Mouse (Mus musculus) thymus, adult 2 months (tissue): ENCODE results near the gene Ccin. TPM values are rescaled to one million over a fixed set of nuclear protein-coding genes. Genes with fewer than 3 reads are reported as not detected.

Experiments
- DNase-seq: peaks from one replicate; pipeline ENCODE4 v3.0.0; 2021
- H3K27ac ChIP-seq: fragments of 200-500 bp; 2 replicates; pipeline ENCODE4 v1.5.1; 2012; ENCODE audit warnings: low read length, control low read depth; ENCODE audit not compliant: control insufficient read depth, insufficient read depth
- H3K27me3 ChIP-seq: fragments of 200-500 bp; 2 replicates; pipeline ENCODE4 v1.6.1; 2012; ENCODE audit warnings: mild to moderate bottlenecking, low read length, moderate library complexity, mixed read lengths; ENCODE audit not compliant: control insufficient read depth, insufficient read depth
- H3K36me3 ChIP-seq: fragments of 200-500 bp; 2 replicates; pipeline ENCODE4 v1.6.1; 2012; ENCODE audit warnings: mild to moderate bottlenecking, low read length, moderate library complexity; ENCODE audit not compliant: control insufficient read depth, insufficient read depth
- H3K4me1 ChIP-seq: fragments of 200-500 bp; replicated peaks from 2 replicates; pipeline ENCODE4 v1.6.1; 2012; ENCODE audit warnings: low read length; ENCODE audit not compliant: control insufficient read depth, insufficient read depth
- H3K4me3 ChIP-seq: fragments of 200-500 bp; 2 replicates; pipeline ENCODE4 v1.5.1; 2012; ENCODE audit warnings: mild to moderate bottlenecking, low read length, control low read depth, moderate library complexity; ENCODE audit not compliant: control insufficient read depth, insufficient read depth
- CTCF ChIP-seq: fragments of 200-500 bp; IDR thresholded peaks from 2 replicates; pipeline ENCODE4 v1.5.1; 2012; ENCODE audit warnings: mild to moderate bottlenecking, control low read depth, low read length, moderate library complexity, borderline replicate concordance; ENCODE audit not compliant: control insufficient read depth, poor library complexity, insufficient read depth; ENCODE audit errors: extremely low read depth
- POLR2A ChIP-seq: fragments of 200-500 bp; IDR thresholded peaks from 2 replicates; pipeline ENCODE4 v1.6.1; 2012; ENCODE audit warnings: mild to moderate bottlenecking, low read length, control low read depth, moderate library complexity; ENCODE audit not compliant: control insufficient read depth, poor library complexity, insufficient read depth; ENCODE audit errors: extremely low read depth
- WGBS: fragments of 180-500 bp; shearing (Covaris S2); methylation state at CpG from one replicate; pipeline ENCODE4 v1.1.7; 2018; 5-methylcytosine and 5-hydroxymethylcytosine counted together
- polyA plus RNA-seq: library from polyadenylated mRNA; depleted of rRNA; stranded (reverse); fragments of >200 nt; gene quantifications from 2 replicates; pipeline ENCODE4 v1.2.3, GENCODE M21; 2012

Ccin gene
- polyA plus RNA-seq, 1 experiment, result 0.32 TPM

DNA sequence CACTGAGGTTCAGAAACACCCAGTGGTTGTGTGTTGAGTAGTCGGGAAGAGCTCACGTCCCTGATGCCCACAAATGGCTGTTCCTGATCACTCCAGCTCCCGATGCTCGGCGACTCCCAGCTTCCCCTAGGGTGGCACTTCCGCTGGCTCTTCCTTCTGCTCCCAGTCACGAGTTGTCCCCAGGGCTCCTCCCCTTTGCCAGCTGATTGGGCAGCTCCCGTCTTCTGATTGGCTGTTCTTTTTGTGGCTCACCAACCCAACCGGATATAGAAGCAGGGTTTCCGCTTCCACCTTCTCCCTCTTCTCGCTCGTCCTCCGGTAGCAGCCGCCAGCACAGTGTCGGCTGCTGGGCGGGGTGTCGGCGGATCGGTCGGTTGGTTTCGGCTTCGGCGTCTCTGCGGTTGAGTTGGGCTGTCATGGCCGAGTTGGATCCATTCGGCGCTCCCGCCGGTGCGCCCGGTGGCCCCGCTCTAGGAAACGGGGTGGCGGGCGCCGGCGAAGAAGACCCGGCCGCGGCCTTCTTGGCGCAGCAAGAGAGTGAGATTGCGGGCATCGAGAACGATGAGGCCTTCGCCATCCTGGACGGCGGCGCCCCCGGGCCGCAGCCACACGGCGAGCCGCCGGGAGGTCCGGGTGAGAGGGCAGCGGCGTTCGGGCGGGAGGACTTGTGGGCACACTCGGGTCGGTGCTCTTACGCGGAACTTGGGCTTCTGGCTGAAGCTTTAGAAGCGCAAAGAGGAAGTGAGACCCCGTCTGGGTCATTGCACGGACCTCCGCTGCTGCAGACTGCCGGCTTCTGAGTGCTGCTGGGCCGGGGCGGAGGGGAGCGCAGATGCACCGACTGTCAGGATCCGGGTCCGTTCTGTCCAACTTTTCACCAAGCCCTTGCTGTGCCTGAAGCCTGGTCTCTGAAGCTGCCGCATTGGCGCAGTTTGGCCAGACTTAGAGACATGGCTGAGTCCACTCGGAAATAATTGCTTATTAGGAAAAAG, 29.4 kb downstream of the Ccin start:
- H3K27me3 ChIP-seq, result no peaks in the 10 kb centered on the region
- peak overlapping the region; percentile 95 for H3K4me3 ChIP-seq
- H3K36me3 ChIP-seq, result no peaks in the 10 kb centered on the region
- whole genome bisulfite sequencing, result under 1% methylated on average over 77 of the region's 77 CpGs
- TF ChIP-seq POLR2A (peak; percentile 94), CTCF (peak; percentile 48; the same call in 1 of the 2 replicates)
- DNase-seq, result peak; percentile 91
- peaks cover 13% of the 10 kb centered on the region for H3K4me1 ChIP-seq
- H3K27ac ChIP-seq, result no peak overlapping the region

- WGBS, result 26% methylated on average over 11 of the region's 11 CpGs
- no peak for DNase-seq
- Histone ChIP-seq H3K27ac (no peak overlapping the region), H3K4me3 (peak overlapping the region; percentile 95), H3K27me3 (no peaks in the 10 kb centered on the region), H3K4me1 (peaks cover 13% of the 10 kb centered on the region), H3K36me3 (no peaks in the 10 kb centered on the region; the same call in 1 of the 2 replicates)
- no peak for TF ChIP-seq POLR2A
- TF ChIP-seq CTCF, result no peak
Measured at GRCm38 (mm10) chr4:44013391-44014070, 30.2 kb downstream of the Ccin start.

DNA sequence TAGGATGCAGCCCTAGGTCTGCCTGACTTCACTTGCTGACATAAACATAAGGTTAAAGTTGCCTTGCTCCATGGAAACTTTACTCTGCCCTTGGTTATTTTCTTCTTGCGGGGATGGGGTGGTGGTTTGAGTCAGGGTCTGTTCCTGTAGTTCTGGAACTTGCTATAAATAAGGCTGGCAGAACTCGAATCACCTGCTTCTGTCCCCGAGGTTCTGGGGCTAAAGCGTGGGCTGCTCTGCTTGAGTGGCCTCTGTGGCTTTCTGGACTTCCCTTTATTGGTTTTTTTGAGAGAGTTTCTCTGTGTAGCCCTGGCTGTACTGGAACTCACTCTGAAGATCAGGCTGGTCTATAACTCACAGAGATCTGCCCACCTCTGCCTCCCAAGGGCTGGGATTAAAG, 32.8 kb downstream of the Ccin start:
- no peak for DNase-seq
- no peak for TF ChIP-seq POLR2A
- TF ChIP-seq CTCF, result no peak
- Histone ChIP-seq H3K36me3 (peaks cover 14% of the 10 kb centered on the region), H3K4me1 (peaks cover 14% of the 10 kb centered on the region), H3K27me3 (no peaks in the 10 kb centered on the region), H3K27ac (no peak overlapping the region), H3K4me3 (no peak overlapping the region)
- WGBS, result 41% methylated on average over 4 of the region's 4 CpGs

DNA sequence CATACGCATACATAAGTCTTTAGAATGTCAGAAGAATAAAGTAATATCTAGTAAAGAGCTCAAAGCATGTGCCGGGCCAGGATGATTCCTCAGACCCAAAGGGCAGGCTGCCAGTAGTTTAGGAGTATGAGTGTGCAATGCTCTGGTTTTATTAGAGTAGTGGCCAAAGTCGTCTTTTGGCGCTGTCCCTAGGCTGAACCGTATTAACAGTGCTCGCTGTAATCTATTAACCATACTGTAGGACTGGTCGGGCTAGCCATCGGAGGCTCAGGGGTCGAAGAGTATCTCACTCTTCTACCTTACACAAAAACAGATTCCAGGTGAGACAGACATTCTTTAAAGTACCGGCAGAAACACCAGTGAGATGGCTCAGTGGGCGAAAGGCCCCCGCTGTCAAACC, 33.5 kb downstream of the Ccin start:
- Histone ChIP-seq H3K27ac (no peak overlapping the region), H3K27me3 (no peaks in the 10 kb centered on the region), H3K4me3 (no peak overlapping the region), H3K36me3 (peaks cover 20% of the 10 kb centered on the region), H3K4me1 (peaks cover 22% of the 10 kb centered on the region)
- TF ChIP-seq CTCF, result no peak
- TF ChIP-seq POLR2A, result no peak
- WGBS, result 96% methylated on average over 12 of the region's 12 CpGs
- DNase-seq, result no peak

- peaks cover 56% of the 10 kb centered on the region for H3K36me3 ChIP-seq
- no peak overlapping the region for H3K4me3 ChIP-seq
- TF ChIP-seq POLR2A (no peak), CTCF (no peak)
- H3K4me1 ChIP-seq, result peaks cover 25% of the 10 kb centered on the region
- no peaks in the 10 kb centered on the region for H3K27me3 ChIP-seq
- DNase-seq, result peak; percentile 35
- H3K27ac ChIP-seq, result peak overlapping the region; percentile 90
- 6% methylated on average over 4 of the region's 4 CpGs for WGBS
Measured at GRCm38 (mm10) chr4:44022323-44022722, 39.0 kb downstream of the Ccin start.

DNA sequence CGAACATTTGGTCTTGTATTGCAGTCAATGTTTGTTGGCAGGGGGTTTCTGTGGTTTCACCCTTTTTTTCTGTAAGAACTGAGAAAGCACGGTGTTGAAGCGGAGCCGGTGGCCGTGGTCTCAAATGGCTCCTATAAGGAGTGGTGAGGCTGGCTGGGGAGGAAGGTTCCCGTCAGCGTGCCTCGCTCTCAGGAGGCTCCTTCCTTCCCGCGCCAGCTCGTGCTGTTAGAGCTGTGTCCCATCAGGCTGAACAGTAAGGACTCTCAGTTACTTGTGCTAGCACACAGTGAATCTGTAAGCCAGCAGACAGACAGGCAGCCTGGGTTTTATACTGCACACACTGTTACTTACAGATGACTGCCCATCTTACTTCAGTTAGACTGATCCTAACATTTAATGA, 39.5 kb downstream of the Ccin start:
- H3K36me3 ChIP-seq, result peaks cover 60% of the 10 kb centered on the region
- no peaks in the 10 kb centered on the region for H3K27me3 ChIP-seq
- 11% methylated on average over 11 of the region's 11 CpGs for WGBS
- no peak for DNase-seq
- peak overlapping the region; percentile 90 for H3K27ac ChIP-seq
- no peak for TF ChIP-seq POLR2A
- TF ChIP-seq CTCF, result no peak
- H3K4me1 ChIP-seq, result peaks cover 25% of the 10 kb centered on the region
- H3K4me3 ChIP-seq, result no peak overlapping the region
